Mouse (Mus musculus) liver, embryonic 11.5 days (tissue): ENCODE measurements around the gene Thap3. TPM values are rescaled to one million over a fixed set of nuclear protein-coding genes. Genes with fewer than 3 reads are reported as not detected.
"Not testable (repeated sequence)": the region's sequence is repeated elsewhere in the genome, so short reads cannot be mapped to it uniquely, and the experiment has no call there.

Source experiments
- ATAC-seq: fragments of 200-750 bp; cut with Nextera tagmentation; replicated peaks from 2 replicates; pipeline ENCODE4 v1.8.0; 2017; ENCODE audit warnings: moderate number of reproducible peaks, mild to moderate bottlenecking, moderate TSS enrichment, moderate library complexity; ENCODE audit not compliant: low FRiP score
- DNase-seq: peaks from one replicate; pipeline ENCODE4 v3.0.0-alpha.2; 2017; ENCODE audit warnings: low spot score
- H3K27ac ChIP-seq: fragments of 300-500 bp; sonication (generic); 2 replicates; pipeline ENCODE4 v1.5.1; 2014; ENCODE audit warnings: mild to moderate bottlenecking, low read depth, low read length, control low read depth
- H3K27me3 ChIP-seq: fragments of 300-500 bp; sonication (generic); replicated peaks from 2 replicates; pipeline ENCODE4 v1.6.1; 2014; ENCODE audit warnings: low read length, mixed read lengths; ENCODE audit not compliant: control insufficient read depth, insufficient read depth
- H3K36me3 ChIP-seq: fragments of 300-500 bp; sonication (generic); 2 replicates; pipeline ENCODE4 v1.6.1; 2014; ENCODE audit warnings: mild to moderate bottlenecking, low read length, moderate library complexity, mixed read lengths; ENCODE audit not compliant: control insufficient read depth, insufficient read depth
- H3K4me1 ChIP-seq: fragments of 300-500 bp; sonication (generic); replicated peaks from 2 replicates; pipeline ENCODE4 v1.6.1; 2014; ENCODE audit warnings: low read length, mixed read lengths; ENCODE audit not compliant: control insufficient read depth, insufficient read depth
- H3K4me2 ChIP-seq: fragments of 300-500 bp; sonication (generic); 2 replicates; pipeline ENCODE4 v1.6.1; 2014; ENCODE audit warnings: mild to moderate bottlenecking, control low read depth, moderate library complexity
- H3K4me3 ChIP-seq: fragments of 300-500 bp; sonication (generic); 2 replicates; pipeline ENCODE4 v1.5.1; 2014; ENCODE audit warnings: low read depth, low read length, control low read depth
- H3K9ac ChIP-seq: fragments of 300-500 bp; sonication (generic); 2 replicates; pipeline ENCODE4 v1.6.1; 2014; ENCODE audit warnings: low read depth, low read length, control low read depth
- H3K9me3 ChIP-seq: fragments of 300-500 bp; sonication (generic); 2 replicates; pipeline ENCODE4 v1.6.1; 2016; ENCODE audit warnings: low read length, inconsistent platforms, mixed read lengths; ENCODE audit not compliant: control insufficient read depth
- WGBS: fragments of 180-500 bp; shearing (Covaris S2); extraction: QIAGEN DNeasy Blood & Tissue Kit; methylation state at CpG from one replicate; pipeline ENCODE4 v1.1.7; 2014; 5-methylcytosine and 5-hydroxymethylcytosine counted together
- polyA plus RNA-seq: library from polyadenylated mRNA; unstranded; fragments of >200 nt; fragmentation: Nextera tagmentation; extraction: Ambion mirVana; gene quantifications from 2 replicates; pipeline ENCODE4 v1.2.1, GENCODE M21; 2014

The Thap3 gene
- 14.3 and 14.5 TPM in 2 replicates for polyA plus RNA-seq

DNA sequence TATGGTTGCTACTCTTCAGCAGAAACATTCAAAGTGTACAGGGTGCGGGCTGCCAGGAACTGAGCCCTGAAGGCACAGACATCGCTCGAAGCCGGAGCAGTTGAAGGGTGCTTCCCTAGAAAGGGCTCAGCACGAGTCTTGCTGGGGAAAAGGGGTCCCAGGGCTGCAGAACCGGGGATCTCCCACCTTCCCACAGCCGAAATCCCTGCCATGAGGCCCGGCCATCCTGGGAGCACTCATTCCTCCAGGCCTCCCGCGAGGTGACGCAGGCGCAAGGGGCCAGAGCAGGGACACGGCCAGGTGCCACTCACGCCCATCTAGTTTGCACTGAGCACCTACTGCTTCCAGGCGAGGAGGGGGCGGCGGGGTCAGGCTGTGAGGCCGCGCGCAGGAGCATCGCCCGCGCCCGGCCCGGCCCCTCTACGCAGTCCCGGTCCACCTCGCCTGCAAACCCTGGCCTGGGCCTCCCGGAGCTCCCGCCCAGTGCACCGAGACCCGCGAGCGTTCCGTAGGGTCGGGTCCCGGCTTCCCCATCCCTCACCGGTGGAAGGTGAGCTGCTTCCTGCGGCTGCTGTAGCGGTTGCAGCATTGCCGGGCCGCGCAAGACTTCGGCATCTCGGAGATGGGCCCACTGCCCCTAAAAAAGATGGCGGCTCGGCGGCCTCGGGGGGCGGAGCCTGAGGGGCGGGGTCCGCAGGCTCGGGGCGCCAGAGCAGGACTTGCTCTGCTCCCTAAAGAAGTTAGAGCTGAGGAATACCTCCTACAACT lies at the start of gene Thap3:
TSS of gene Thap3 (minus strand) at position 656 of the 768 bp plus-strand sequence.
- DNase-seq = peak; percentile 83
- Histone ChIP-seq H3K4me3 (peak within 1 kb of the TSS; percentile 71), H3K27ac (peak within 1 kb of the TSS; percentile 73), H3K36me3 (peaks cover 18% of the 10 kb centered on the region), H3K9me3 (no peaks in the 10 kb centered on the region), H3K27me3 (no peaks in the 10 kb centered on the region), H3K4me2 (peak within 1 kb of the TSS; percentile 82), H3K9ac (peak within 1 kb of the TSS; percentile 86), H3K4me1 (peaks cover 18% of the 10 kb centered on the region)
- peak; percentile 76 for ATAC-seq
- WGBS = 1% methylated on average over 53 of the region's 54 CpGs

DNA sequence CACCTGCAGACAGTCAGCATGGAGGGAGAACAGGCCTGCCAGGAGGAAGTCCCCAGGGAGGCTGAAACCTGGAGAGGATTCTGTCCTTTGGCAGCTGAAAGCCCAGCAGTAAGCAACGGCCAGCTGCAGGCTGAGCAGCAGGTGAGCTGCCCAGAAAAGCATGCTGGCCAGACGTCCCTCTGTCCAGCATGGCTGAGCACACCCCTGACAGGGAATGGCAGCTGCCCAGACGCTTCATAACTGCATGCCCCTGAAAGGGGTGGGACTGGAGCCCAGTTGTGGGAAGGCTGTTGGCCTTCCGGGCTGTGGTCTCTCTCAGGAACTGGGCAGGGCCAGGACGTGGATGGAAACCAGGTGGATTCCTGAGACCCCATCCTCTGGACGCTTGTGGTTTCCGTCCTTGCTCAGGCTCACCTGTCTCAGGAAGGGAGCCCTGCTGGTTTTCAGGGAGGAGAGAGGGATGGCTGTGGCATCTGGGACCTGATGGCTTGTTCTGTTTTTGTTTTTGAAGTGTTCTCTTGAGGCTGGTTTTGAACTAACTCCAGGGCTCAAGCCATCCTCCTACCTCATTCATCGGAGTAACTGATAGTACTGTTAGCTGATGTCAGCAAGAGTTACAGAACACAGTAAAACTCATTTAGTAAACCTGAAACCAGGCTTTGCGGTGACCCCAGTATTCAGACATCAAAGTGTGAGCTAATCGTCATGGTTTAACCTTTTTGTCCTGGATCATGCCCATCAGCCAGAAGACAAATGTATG lies 49.6 kb upstream of the Thap3 start, which contains the start of gene Tas1r1:
TSS of gene Tas1r1 (minus strand) at position 344 of the 760 bp plus-strand sequence.
- DNase-seq (no peak), ATAC-seq (no peak)
- peaks cover 23% of the 10 kb centered on the region for H3K36me3 ChIP-seq
- peak within 1 kb of the TSS; percentile 100 for H3K4me3 ChIP-seq
- H3K9ac ChIP-seq = peak within 1 kb of the TSS; percentile 96
- peak within 1 kb of the TSS; percentile 67 for H3K27ac ChIP-seq
- H3K4me1 ChIP-seq = peaks cover 4% of the 10 kb centered on the region
- H3K4me2 ChIP-seq = peak within 1 kb of the TSS; percentile 80
- 44% methylated on average over 10 of the region's 10 CpGs for WGBS
- no peaks in the 10 kb centered on the region for H3K9me3 ChIP-seq
- no peaks in the 10 kb centered on the region for H3K27me3 ChIP-seq

DNA sequence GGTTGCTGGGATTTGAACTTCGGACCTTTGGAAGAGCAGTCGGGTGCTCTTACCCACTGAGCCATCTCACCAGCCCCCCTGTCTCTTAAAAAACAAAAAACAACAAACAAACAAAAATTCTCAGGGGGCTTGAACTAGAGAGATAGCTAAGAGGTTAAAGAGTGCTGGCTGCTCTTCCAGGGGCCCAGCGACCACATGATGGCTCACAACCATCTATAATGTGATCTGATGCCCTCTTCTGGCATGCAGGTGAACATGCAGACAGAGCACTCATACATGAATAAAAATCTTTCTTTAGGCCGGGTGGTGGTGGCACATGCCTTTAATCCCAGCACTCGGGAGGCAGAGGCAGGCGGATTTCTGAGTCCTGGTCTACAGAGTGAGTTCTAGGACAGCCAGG lies 47.7 kb upstream of the Thap3 start:
- 81% methylated on average over 6 of the region's 6 CpGs for WGBS
- not testable (repeated sequence) for H3K4me3 ChIP-seq, ATAC-seq

DNA sequence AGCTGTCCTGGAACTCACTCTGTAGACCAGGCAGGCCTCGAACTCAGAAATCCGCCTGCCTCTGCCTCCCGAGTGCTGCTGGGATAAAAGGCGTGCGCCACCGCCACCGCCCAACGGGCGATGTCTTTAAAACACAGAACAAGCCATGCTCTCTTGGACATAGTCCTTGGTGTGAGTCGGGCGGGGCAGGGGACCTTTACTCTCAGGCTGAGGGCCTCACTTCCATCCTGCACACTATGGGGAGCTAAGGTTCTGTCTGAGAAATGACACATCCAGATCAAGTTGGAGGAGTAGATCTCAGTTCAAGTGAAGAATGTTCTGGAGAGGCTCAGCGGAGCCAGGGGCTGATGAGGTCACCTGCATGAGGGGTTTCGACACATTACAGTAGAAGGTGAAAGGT lies 44.1 kb upstream of the Thap3 start:
- Histone ChIP-seq H3K4me2 (no peak overlapping the region), H3K27me3 (peaks cover 3% of the 10 kb centered on the region; the same call in 1 of the 2 replicates), H3K9ac (no peak overlapping the region), H3K27ac (no peak overlapping the region), H3K4me3 (no peak overlapping the region), H3K36me3 (no peaks in the 10 kb centered on the region), H3K4me1 (0 out of 2 replicates have a peak, but pooled peaks cover 1% of the 10 kb centered on the region), H3K9me3 (no peaks in the 10 kb centered on the region)
- no peak for ATAC-seq
- 85% methylated on average over 13 of the region's 13 CpGs for WGBS
- no peak for DNase-seq

More for the DNA sequence above, 47.7 kb upstream of the Thap3 start:
- H3K36me3 ChIP-seq, H3K4me1 ChIP-seq, H3K27ac ChIP-seq, H3K4me2 ChIP-seq, H3K27me3 ChIP-seq, H3K9ac ChIP-seq, DNase-seq, H3K9me3 ChIP-seq: not testable (repeated sequence)

- no peak overlapping the region for H3K4me3 ChIP-seq
- peaks cover 3% of the 10 kb centered on the region; the same call in 1 of the 2 replicates for H3K27me3 ChIP-seq
- H3K4me2 ChIP-seq = no peak overlapping the region
- whole genome bisulfite sequencing = 75% methylated on average over 4 of the region's 4 CpGs
- H3K36me3 ChIP-seq = peaks cover 6% of the 10 kb centered on the region; the same call in 1 of the 2 replicates
- H3K27ac ChIP-seq = no peak overlapping the region
- no peaks in the 10 kb centered on the region for H3K9me3 ChIP-seq
- no peak overlapping the region for H3K9ac ChIP-seq
- DNase-seq (no peak), ATAC-seq (no peak)
- peaks cover 22% of the 10 kb centered on the region for H3K4me1 ChIP-seq
Observed at GRCm38 (mm10) chr4:152029997-152030396, 41.2 kb upstream of the Thap3 start.

GRCm38 (mm10) chr4:152029087-152029486 lies 40.3 kb upstream of the Thap3 start:
- Histone ChIP-seq H3K9me3 (no peaks in the 10 kb centered on the region), H3K27ac (no peak overlapping the region), H3K4me2 (no peak overlapping the region), H3K4me3 (no peak overlapping the region), H3K27me3 (peaks cover 3% of the 10 kb centered on the region; the same call in 1 of the 2 replicates), H3K36me3 (peaks cover 9% of the 10 kb centered on the region; the same call in 1 of the 2 replicates), H3K4me1 (peaks cover 30% of the 10 kb centered on the region), H3K9ac (no peak overlapping the region)
- no peak for ATAC-seq
- DNase-seq = no peak
- whole genome bisulfite sequencing = 38% methylated on average over 5 of the region's 5 CpGs

DNA sequence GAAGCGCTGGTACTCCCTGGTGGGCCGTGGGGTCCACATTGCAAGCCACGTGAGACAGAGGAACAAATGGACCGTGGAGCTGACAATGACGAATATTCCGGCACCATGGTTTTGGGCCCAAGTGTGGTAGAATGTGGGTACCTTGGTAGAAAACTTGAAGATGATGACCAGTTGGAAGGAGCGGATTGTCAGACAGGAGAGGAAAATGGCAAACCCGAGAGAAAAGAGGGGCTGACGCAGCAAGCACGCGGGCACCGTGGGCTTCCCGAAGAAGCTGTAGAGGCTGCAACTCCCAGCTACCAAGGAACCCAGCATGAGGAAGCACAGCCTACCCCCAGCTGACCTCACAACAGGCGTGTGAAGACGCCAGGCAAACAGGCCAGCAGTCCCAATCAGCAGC lies 39.7 kb upstream of the Thap3 start:
- 67% methylated on average over 15 of the region's 15 CpGs for WGBS
- peak overlapping the region; percentile 79; the same call in 1 of the 2 replicates for H3K4me3 ChIP-seq
- peaks cover 3% of the 10 kb centered on the region; the same call in 1 of the 2 replicates for H3K27me3 ChIP-seq
- peaks cover 30% of the 10 kb centered on the region for H3K4me1 ChIP-seq
- DNase-seq (no peak), ATAC-seq (no peak)
- peaks cover 9% of the 10 kb centered on the region; the same call in 1 of the 2 replicates for H3K36me3 ChIP-seq
- H3K4me2 ChIP-seq = peak overlapping the region; percentile 98
- no peak overlapping the region for H3K9ac ChIP-seq
- H3K27ac ChIP-seq = no peak overlapping the region
- H3K9me3 ChIP-seq = no peaks in the 10 kb centered on the region

GRCm38 (mm10) chr4:152027524-152027923 lies 38.7 kb upstream of the Thap3 start, which contains the start of gene Zbtb48:
TSS of gene Zbtb48 (minus strand) at chr4:152027671.
- Histone ChIP-seq H3K9ac (peak within 1 kb of the TSS; percentile 79), H3K9me3 (no peaks in the 10 kb centered on the region), H3K27me3 (peaks cover 3% of the 10 kb centered on the region; the same call in 1 of the 2 replicates), H3K4me2 (peak within 1 kb of the TSS; percentile 98), H3K36me3 (peaks cover 9% of the 10 kb centered on the region; the same call in 1 of the 2 replicates), H3K4me1 (peaks cover 30% of the 10 kb centered on the region), H3K27ac (peak within 1 kb of the TSS; percentile 75), H3K4me3 (peak within 1 kb of the TSS; percentile 79)
- peak; percentile 98 for ATAC-seq
- peak; percentile 91 for DNase-seq
- 1% methylated on average over 35 of the region's 35 CpGs for WGBS
